Mouse (Mus musculus): ENCODE measurements around the gene Yif1b.

DNA sequence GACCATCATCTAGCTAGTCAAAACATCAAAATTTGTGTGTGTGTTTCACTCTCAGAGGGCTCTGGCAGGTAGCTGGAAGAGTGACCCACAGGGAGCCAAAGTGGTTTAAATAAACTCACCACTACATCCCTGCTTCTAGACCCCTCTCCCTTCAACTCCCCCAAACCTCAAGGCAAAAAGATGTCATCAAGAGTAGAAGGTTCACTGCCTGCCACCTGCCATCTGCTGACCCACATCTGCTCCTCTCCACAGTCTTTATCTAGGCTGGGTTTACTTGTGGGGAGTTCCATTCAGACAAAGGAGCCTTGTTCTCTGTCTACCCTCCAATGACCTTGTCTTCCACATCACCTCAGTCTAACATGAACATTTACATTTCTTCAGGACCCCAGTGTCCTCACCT is 41.1 kb downstream of the Yif1b start:
- no peak for TF ChIP-seq CTCF (IDR thresholded peaks at IDR 0.05; ENCODE audit: extremely low read depth, insufficient read length, insufficient replicate concordance, low read depth, low read length)
- no peak for TF ChIP-seq POLR2A (IDR thresholded peaks at IDR 0.05; ENCODE audit: low read depth, low read length)

All from small intestine, adult 2 months (tissue).